Mouse (Mus musculus) forebrain, postnatal 0 days (tissue): ENCODE measurements at regions not wholly inside any gene's neighbourhood (a gene's known extent, or its start where the extent isn't known, plus 50 kb on each side); places are given as distances from the start of the nearest gene placed in this dataset.
"Not testable (repeated sequence)": the region's sequence is repeated elsewhere in the genome, so short reads cannot be mapped to it uniquely, and the experiment has no call there.

Experiments
- ATAC-seq: fragments of 200-750 bp; cut with Nextera tagmentation; 2 replicates; pipeline ENCODE4 v1.8.0; 2017; ENCODE audit warnings: mild to moderate bottlenecking, moderate library complexity
- DNase-seq: peaks from one replicate; pipeline ENCODE4 v3.0.0-alpha.2; 2015
- H3K27ac ChIP-seq: fragments of 300-500 bp; sonication (generic); 2 replicates; pipeline ENCODE4 v1.5.1; 2014; ENCODE audit warnings: low read depth, mild to moderate bottlenecking, antibody characterized with exemption, low read length, moderate library complexity, mixed read lengths
- H3K27me3 ChIP-seq: fragments of 300-500 bp; sonication (generic); 2 replicates; pipeline ENCODE4 v1.6.1; 2014; ENCODE audit warnings: mild to moderate bottlenecking, low read length, mixed read lengths; ENCODE audit not compliant: insufficient read depth
- H3K36me3 ChIP-seq: fragments of 300-500 bp; sonication (generic); 2 replicates; pipeline ENCODE4 v1.6.1; 2014; ENCODE audit warnings: mild to moderate bottlenecking, moderate library complexity; ENCODE audit not compliant: insufficient read depth
- H3K4me1 ChIP-seq: fragments of 300-500 bp; sonication (generic); 2 replicates; pipeline ENCODE4 v1.6.1; 2014; ENCODE audit warnings: antibody characterized with exemption; ENCODE audit not compliant: insufficient read depth
- H3K4me2 ChIP-seq: fragments of 300-500 bp; sonication (generic); 2 replicates; pipeline ENCODE4 v1.6.1; 2014; ENCODE audit warnings: low read depth, mild to moderate bottlenecking, moderate library complexity
- H3K4me3 ChIP-seq: fragments of 300-500 bp; sonication (generic); 2 replicates; pipeline ENCODE4 v1.5.1; 2014; ENCODE audit warnings: low read depth, low read length, mixed read lengths
- H3K9ac ChIP-seq: fragments of 300-500 bp; sonication (generic); 2 replicates; pipeline ENCODE4 v1.6.1; 2014; ENCODE audit warnings: mild to moderate bottlenecking
- H3K9me3 ChIP-seq: fragments of 300-500 bp; sonication (generic); 2 replicates; pipeline ENCODE4 v1.6.1; 2016; ENCODE audit warnings: low read length
- CTCF ChIP-seq: sonication (generic); IDR thresholded peaks from 2 replicates; pipeline ENCODE4 v1.5.1; 2016; ENCODE audit warnings: antibody characterized with exemption, control low read depth, low read depth
- WGBS: fragments of 180-500 bp; shearing (Covaris S2); extraction: QIAGEN DNeasy Blood & Tissue Kit; methylation state at CpG from one replicate; pipeline ENCODE4 v1.1.7; 2014; 5-methylcytosine and 5-hydroxymethylcytosine counted together

GRCm38 (mm10) chr3:21910080-21910479 is 166.4 kb upstream of the Tbl1xr1 start:
- TF ChIP-seq CTCF: no peak
- no peaks in the 10 kb centered on the region for H3K4me1 ChIP-seq
- no peak overlapping the region for H3K27ac ChIP-seq
- no peaks in the 10 kb centered on the region for H3K9me3 ChIP-seq
- no peak for DNase-seq
- ATAC-seq: no peak
- H3K4me2 ChIP-seq: no peak overlapping the region
- 92% methylated on average over 1 of the region's 1 CpGs for WGBS
- H3K4me3 ChIP-seq: no peak overlapping the region
- H3K9ac ChIP-seq: no peak overlapping the region
- no peaks in the 10 kb centered on the region for H3K27me3 ChIP-seq
- H3K36me3 ChIP-seq: no peaks in the 10 kb centered on the region

GRCm38 (mm10) chr3:21911071-21911470 is 165.4 kb upstream of the Tbl1xr1 start:
- Histone ChIP-seq H3K4me3 (no peak overlapping the region), H3K36me3 (no peaks in the 10 kb centered on the region), H3K9ac (no peak overlapping the region), H3K27me3 (no peaks in the 10 kb centered on the region), H3K9me3 (no peaks in the 10 kb centered on the region), H3K4me2 (no peak overlapping the region), H3K27ac (no peak overlapping the region), H3K4me1 (no peaks in the 10 kb centered on the region)
- TF ChIP-seq CTCF: no peak
- ATAC-seq (no peak), DNase-seq (no peak)

GRCm38 (mm10) chr3:21917228-21917910 is 159.1 kb upstream of the Tbl1xr1 start:
- Histone ChIP-seq H3K27me3 (no peaks in the 10 kb centered on the region), H3K4me2 (no peak overlapping the region), H3K27ac (no peak overlapping the region), H3K9me3 (no peaks in the 10 kb centered on the region), H3K36me3 (no peaks in the 10 kb centered on the region), H3K4me3 (no peak overlapping the region), H3K4me1 (no peaks in the 10 kb centered on the region), H3K9ac (no peak overlapping the region)
- WGBS: 93% methylated on average over 9 of the region's 9 CpGs
- no peak for DNase-seq
- no peak for ATAC-seq
- no peak for TF ChIP-seq CTCF

GRCm38 (mm10) chr3:21918431-21918830 is 158.0 kb upstream of the Tbl1xr1 start:
- no peaks in the 10 kb centered on the region for H3K27me3 ChIP-seq
- H3K4me2 ChIP-seq: no peak overlapping the region
- H3K36me3 ChIP-seq: no peaks in the 10 kb centered on the region
- H3K9ac ChIP-seq: no peak overlapping the region
- no peak for DNase-seq
- no peaks in the 10 kb centered on the region for H3K9me3 ChIP-seq
- no peak overlapping the region for H3K4me3 ChIP-seq
- no peak overlapping the region for H3K27ac ChIP-seq
- no peak for ATAC-seq
- H3K4me1 ChIP-seq: no peaks in the 10 kb centered on the region
- 93% methylated on average over 10 of the region's 10 CpGs for WGBS
- no peak for TF ChIP-seq CTCF

- no peaks in the 10 kb centered on the region for H3K9me3 ChIP-seq
- no peaks in the 10 kb centered on the region for H3K4me1 ChIP-seq
- 97% methylated on average over 7 of the region's 7 CpGs for WGBS
- no peak overlapping the region for H3K4me3 ChIP-seq
- no peak overlapping the region for H3K4me2 ChIP-seq
- ATAC-seq: no peak
- H3K9ac ChIP-seq: no peak overlapping the region
- H3K27me3 ChIP-seq: no peaks in the 10 kb centered on the region
- DNase-seq: no peak
- TF ChIP-seq CTCF: no peak
- H3K36me3 ChIP-seq: no peaks in the 10 kb centered on the region
- H3K27ac ChIP-seq: no peak overlapping the region
Observed at GRCm38 (mm10) chr3:21919931-21920330, 156.5 kb upstream of the Tbl1xr1 start.

GRCm38 (mm10) chr3:21931951-21932350 is 144.5 kb upstream of the Tbl1xr1 start:
- no peak overlapping the region for H3K4me2 ChIP-seq
- no peaks in the 10 kb centered on the region for H3K9me3 ChIP-seq
- ATAC-seq: no peak
- 97% methylated on average over 6 of the region's 6 CpGs for WGBS
- H3K27me3 ChIP-seq: no peaks in the 10 kb centered on the region
- H3K9ac ChIP-seq: no peak overlapping the region
- H3K36me3 ChIP-seq: no peaks in the 10 kb centered on the region
- TF ChIP-seq CTCF: no peak
- no peak overlapping the region for H3K27ac ChIP-seq
- H3K4me1 ChIP-seq: peaks cover 15% of the 10 kb centered on the region
- no peak overlapping the region for H3K4me3 ChIP-seq
- DNase-seq: no peak

- not testable (repeated sequence) for H3K27ac ChIP-seq, H3K9me3 ChIP-seq, DNase-seq, ATAC-seq, H3K36me3 ChIP-seq, H3K27me3 ChIP-seq, H3K4me2 ChIP-seq, H3K4me3 ChIP-seq, H3K9ac ChIP-seq
- 87% methylated on average over 8 of the region's 8 CpGs for WGBS
- H3K4me1 ChIP-seq: peaks cover 15% of the 10 kb centered on the region
Observed at GRCm38 (mm10) chr3:21932696-21933095, 143.8 kb upstream of the Tbl1xr1 start.
